Mouse (Mus musculus): ENCODE results near the gene Trim15. TPM values are rescaled to one million over a fixed set of nuclear protein-coding genes. Genes with fewer than 3 reads are reported as not detected.

The Trim15 gene
- polyA plus RNA-seq, 1 experiment from 2014 or later = 0.08 TPM

GRCm38 (mm10) chr17:36856236-36856635 is 10.8 kb downstream of the Trim15 start:
- Histone ChIP-seq H3K36me3 (ENCODE audit: insufficient read depth, low read length) (peaks cover 50% of the 10 kb centered on the region), H3K9me3 (replicated peaks; ENCODE audit: low read length) (no peaks in the 10 kb centered on the region), H3K4me1 (replicated peaks; ENCODE audit: insufficient read depth, low read length) (no peaks in the 10 kb centered on the region), H3K27ac (no peak overlapping the region), H3K27me3 (ENCODE audit: insufficient read depth, low read length) (no peaks in the 10 kb centered on the region), H3K9ac (ENCODE audit: low read depth, low read length) (no peak overlapping the region), H3K4me2 (ENCODE audit: low read length) (no peak overlapping the region), H3K4me3 (replicated peaks; ENCODE audit: low read depth, low read length) (no peak overlapping the region)
- WGBS = 93% methylated on average over 4 of the region's 4 CpGs
- DNase-seq (ENCODE audit: low spot score) (no peak), ATAC-seq (replicated peaks; ENCODE audit: low FRiP score, low read depth) (no peak)
- TF ChIP-seq CTCF (IDR thresholded peaks at IDR 0.05; ENCODE audit: low read depth) = no peak

GRCm38 (mm10) chr17:36855484-36855883 is 11.5 kb downstream of the Trim15 start:
- Histone ChIP-seq H3K4me2 (ENCODE audit: low read length) (no peak overlapping the region), H3K4me1 (replicated peaks; ENCODE audit: insufficient read depth, low read length) (no peaks in the 10 kb centered on the region), H3K4me3 (replicated peaks; ENCODE audit: low read depth, low read length) (no peak overlapping the region), H3K9me3 (replicated peaks; ENCODE audit: low read length) (no peaks in the 10 kb centered on the region), H3K9ac (ENCODE audit: low read depth, low read length) (no peak overlapping the region), H3K27ac (no peak overlapping the region), H3K36me3 (ENCODE audit: insufficient read depth, low read length) (peaks cover 53% of the 10 kb centered on the region), H3K27me3 (ENCODE audit: insufficient read depth, low read length) (no peaks in the 10 kb centered on the region)
- DNase-seq (ENCODE audit: low spot score) (no peak), ATAC-seq (replicated peaks; ENCODE audit: low FRiP score, low read depth) (no peak)
- TF ChIP-seq CTCF (IDR thresholded peaks at IDR 0.05; ENCODE audit: low read depth) = no peak
- 93% methylated on average over 3 of the region's 3 CpGs for WGBS

GRCm38 (mm10) chr17:36851627-36852026 is 15.4 kb downstream of the Trim15 start:
- Histone ChIP-seq H3K4me1 (replicated peaks; ENCODE audit: insufficient read depth, low read length) (no peaks in the 10 kb centered on the region), H3K27ac (no peak overlapping the region), H3K4me3 (replicated peaks; ENCODE audit: low read depth, low read length) (no peak overlapping the region), H3K36me3 (ENCODE audit: insufficient read depth, low read length) (peaks cover 37% of the 10 kb centered on the region), H3K27me3 (ENCODE audit: insufficient read depth, low read length) (no peaks in the 10 kb centered on the region), H3K9me3 (replicated peaks; ENCODE audit: low read length) (no peaks in the 10 kb centered on the region), H3K4me2 (ENCODE audit: low read length) (no peak overlapping the region), H3K9ac (ENCODE audit: low read depth, low read length) (no peak overlapping the region)
- DNase-seq (ENCODE audit: low spot score) = no peak
- 84% methylated on average over 5 of the region's 5 CpGs for WGBS
- no peak for TF ChIP-seq CTCF (IDR thresholded peaks at IDR 0.05; ENCODE audit: low read depth)
- ATAC-seq (replicated peaks; ENCODE audit: low FRiP score, low read depth) = no peak

GRCm38 (mm10) chr17:36851200-36851599 is 15.8 kb downstream of the Trim15 start:
- DNase-seq (ENCODE audit: low spot score) (no peak), ATAC-seq (replicated peaks; ENCODE audit: low FRiP score, low read depth) (peak; percentile 61; the same call in 1 of the 2 replicates)
- TF ChIP-seq CTCF (IDR thresholded peaks at IDR 0.05; ENCODE audit: low read depth) = no peak
- Histone ChIP-seq H3K4me3 (replicated peaks; ENCODE audit: low read depth, low read length) (no peak overlapping the region), H3K36me3 (ENCODE audit: insufficient read depth, low read length) (peaks cover 34% of the 10 kb centered on the region), H3K4me1 (replicated peaks; ENCODE audit: insufficient read depth, low read length) (no peaks in the 10 kb centered on the region), H3K4me2 (ENCODE audit: low read length) (no peak overlapping the region), H3K9ac (ENCODE audit: low read depth, low read length) (no peak overlapping the region), H3K9me3 (replicated peaks; ENCODE audit: low read length) (no peaks in the 10 kb centered on the region), H3K27me3 (ENCODE audit: insufficient read depth, low read length) (no peaks in the 10 kb centered on the region), H3K27ac (no peak overlapping the region)
- WGBS = 82% methylated on average over 5 of the region's 5 CpGs

- H3K4me3 ChIP-seq (replicated peaks; ENCODE audit: low read depth, low read length) = no peak overlapping the region
- no peak overlapping the region for H3K9ac ChIP-seq (ENCODE audit: low read depth, low read length)
- WGBS = 93% methylated on average over 2 of the region's 2 CpGs
- no peak overlapping the region for H3K27ac ChIP-seq
- H3K4me1 ChIP-seq (replicated peaks; ENCODE audit: insufficient read depth, low read length) = no peaks in the 10 kb centered on the region
- ATAC-seq (replicated peaks; ENCODE audit: low FRiP score, low read depth) (no peak), DNase-seq (ENCODE audit: low spot score) (no peak)
- no peaks in the 10 kb centered on the region for H3K27me3 ChIP-seq (ENCODE audit: insufficient read depth, low read length)
- H3K36me3 ChIP-seq (ENCODE audit: insufficient read depth, low read length) = peaks cover 24% of the 10 kb centered on the region
- no peaks in the 10 kb centered on the region for H3K9me3 ChIP-seq (replicated peaks; ENCODE audit: low read length)
- H3K4me2 ChIP-seq (ENCODE audit: low read length) = no peak overlapping the region
- TF ChIP-seq CTCF (IDR thresholded peaks at IDR 0.05; ENCODE audit: low read depth) = no peak
Measured at GRCm38 (mm10) chr17:36849992-36850391, 17.0 kb downstream of the Trim15 start.

- no peaks in the 10 kb centered on the region for H3K27me3 ChIP-seq (ENCODE audit: insufficient read depth, low read length)
- no peak overlapping the region for H3K9ac ChIP-seq (ENCODE audit: low read depth, low read length)
- no peaks in the 10 kb centered on the region; the same call in 1 of the 2 replicates for H3K4me1 ChIP-seq (replicated peaks; ENCODE audit: insufficient read depth, low read length)
- TF ChIP-seq CTCF (IDR thresholded peaks at IDR 0.05; ENCODE audit: low read depth) = no peak
- WGBS = 81% methylated on average over 5 of the region's 5 CpGs
- DNase-seq (ENCODE audit: low spot score) (no peak), ATAC-seq (replicated peaks; ENCODE audit: low FRiP score, low read depth) (no peak)
- H3K4me3 ChIP-seq (replicated peaks; ENCODE audit: low read depth, low read length) = no peak overlapping the region
- H3K9me3 ChIP-seq (replicated peaks; ENCODE audit: low read length) = no peaks in the 10 kb centered on the region
- no peak overlapping the region for H3K4me2 ChIP-seq (ENCODE audit: low read length)
- H3K36me3 ChIP-seq (ENCODE audit: insufficient read depth, low read length) = peaks cover 16% of the 10 kb centered on the region; the same call in 1 of the 2 replicates
- no peak overlapping the region for H3K27ac ChIP-seq
Measured at GRCm38 (mm10) chr17:36848911-36849310, 18.1 kb downstream of the Trim15 start.

GRCm38 (mm10) chr17:36844725-36845124 is 22.3 kb downstream of the Trim15 start:
- no peak for TF ChIP-seq CTCF (IDR thresholded peaks at IDR 0.05; ENCODE audit: low read depth)
- no peak overlapping the region for H3K9ac ChIP-seq (ENCODE audit: low read depth, low read length)
- no peaks in the 10 kb centered on the region for H3K36me3 ChIP-seq (ENCODE audit: insufficient read depth, low read length)
- WGBS = 58% methylated on average over 1 of the region's 1 CpGs
- no peak overlapping the region for H3K27ac ChIP-seq
- DNase-seq (ENCODE audit: low spot score) = no peak
- no peak overlapping the region for H3K4me2 ChIP-seq (ENCODE audit: low read length)
- no peak overlapping the region for H3K4me3 ChIP-seq (replicated peaks; ENCODE audit: low read depth, low read length)
- H3K9me3 ChIP-seq (replicated peaks; ENCODE audit: low read length) = no peaks in the 10 kb centered on the region
- H3K27me3 ChIP-seq (ENCODE audit: insufficient read depth, low read length) = no peaks in the 10 kb centered on the region
- ATAC-seq (replicated peaks; ENCODE audit: low FRiP score, low read depth) = no peak
- H3K4me1 ChIP-seq (replicated peaks; ENCODE audit: insufficient read depth, low read length) = no peaks in the 10 kb centered on the region; the same call in 1 of the 2 replicates
